Mouse (Mus musculus) embryonic facial prominence, embryonic 15.5 days (tissue): Measurements from ENCODE around the gene Pla2g4c. TPM values are rescaled to one million over a fixed set of nuclear protein-coding genes. Genes with fewer than 3 reads are reported as not detected.
A peak's percentile ranks its signal among the peaks of the same experiment; 100 is the strongest.
"Not testable (repeated sequence)": the region's sequence is repeated elsewhere in the genome, so short reads cannot be mapped to it uniquely, and the experiment has no call there.

Experiments used
- ATAC-seq: fragments of 200-750 bp; cut with Nextera tagmentation; 2 replicates; pipeline ENCODE4 v1.8.0; 2017; ENCODE audit warnings: low read depth, moderate TSS enrichment; ENCODE audit not compliant: insufficient number of reproducible peaks, low FRiP score, low TSS enrichment
- H3K27ac ChIP-seq: fragments of 300-500 bp; sonication (generic); replicated peaks from 2 replicates; pipeline ENCODE4 v1.5.1; 2015; ENCODE audit warnings: mild to moderate bottlenecking, inconsistent platforms
- H3K27me3 ChIP-seq: fragments of 300-500 bp; sonication (generic); 2 replicates; pipeline ENCODE4 v1.6.1; 2015; ENCODE audit warnings: inconsistent platforms
- H3K36me3 ChIP-seq: fragments of 300-500 bp; sonication (generic); 2 replicates; pipeline ENCODE4 v1.6.1; 2015; ENCODE audit warnings: mild to moderate bottlenecking, inconsistent platforms
- H3K4me1 ChIP-seq: fragments of 300-500 bp; sonication (generic); 2 replicates; pipeline ENCODE4 v1.6.1; 2015; ENCODE audit warnings: inconsistent platforms
- H3K4me2 ChIP-seq: fragments of 300-500 bp; sonication (generic); replicated peaks from 2 replicates; pipeline ENCODE4 v1.6.1; 2015; ENCODE audit warnings: mild to moderate bottlenecking, inconsistent platforms
- H3K4me3 ChIP-seq: fragments of 300-500 bp; sonication (generic); replicated peaks from 2 replicates; pipeline ENCODE4 v1.5.1; 2015; ENCODE audit warnings: mild to moderate bottlenecking, inconsistent platforms
- H3K9ac ChIP-seq: fragments of 300-500 bp; sonication (generic); 2 replicates; pipeline ENCODE4 v1.6.1; 2015; ENCODE audit warnings: inconsistent platforms
- H3K9me3 ChIP-seq: fragments of 300-500 bp; sonication (generic); replicated peaks from 2 replicates; pipeline ENCODE4 v1.6.1; 2016; ENCODE audit warnings: inconsistent platforms
- WGBS: fragments of 180-500 bp; shearing (Covaris S2); methylation state at CpG from one replicate; pipeline ENCODE4 v1.1.7; 2015; 5-methylcytosine and 5-hydroxymethylcytosine counted together
- polyA plus RNA-seq: library from polyadenylated mRNA; unstranded; fragments of >200 nt; fragmentation: Nextera tagmentation; extraction: Ambion mirVana; gene quantifications from 2 replicates; pipeline ENCODE4 v1.2.1, GENCODE M21; 2015

The Pla2g4c gene
- polyA plus RNA-seq, result 1.2 TPM in 2 replicates

GRCm38 (mm10) chr7:13324316-13324715 lies at the start of gene Pla2g4c:
Gene Pla2g4c, plus strand, starts transcription at chr7:13324655.
- no peaks in the 10 kb centered on the region for H3K4me1 ChIP-seq
- H3K36me3 ChIP-seq, result no peaks in the 10 kb centered on the region
- H3K27ac ChIP-seq, result no peak within 1 kb of the TSS
- 72% methylated on average over 2 of the region's 2 CpGs for WGBS
- H3K4me2 ChIP-seq, result no peak within 1 kb of the TSS
- no peak for ATAC-seq
- H3K27me3 ChIP-seq, result no peaks in the 10 kb centered on the region
- H3K9ac ChIP-seq, result no peak within 1 kb of the TSS
- H3K9me3 ChIP-seq, result no peaks in the 10 kb centered on the region
- H3K4me3 ChIP-seq, result no peak within 1 kb of the TSS

GRCm38 (mm10) chr7:13277081-13277480 lies 47.4 kb upstream of the Pla2g4c start, which contains the start of gene Lig1:
Gene Lig1, plus strand, starts transcription at chr7:13277283.
- H3K27ac ChIP-seq, result peak within 1 kb of the TSS; percentile 82
- peak within 1 kb of the TSS; percentile 60 for H3K4me2 ChIP-seq
- H3K27me3 ChIP-seq, result no peaks in the 10 kb centered on the region
- H3K9ac ChIP-seq, result peak within 1 kb of the TSS; percentile 73
- H3K4me3 ChIP-seq, result peak within 1 kb of the TSS; percentile 62
- H3K36me3 ChIP-seq, result peaks cover 35% of the 10 kb centered on the region
- 0 out of 2 replicates have a peak, but pooled peaks cover 4% of the 10 kb centered on the region for H3K4me1 ChIP-seq
- H3K9me3 ChIP-seq, result no peaks in the 10 kb centered on the region
- 98% methylated on average over 16 of the region's 16 CpGs for WGBS
- no peak for ATAC-seq

- Histone ChIP-seq H3K4me3 (peak overlapping the region; percentile 62), H3K4me1 (0 out of 2 replicates have a peak, but pooled peaks cover 4% of the 10 kb centered on the region)
These were observed 46.6 kb upstream of the Pla2g4c start for GRCm38 (mm10) chr7:13277833-13278232.

DNA sequence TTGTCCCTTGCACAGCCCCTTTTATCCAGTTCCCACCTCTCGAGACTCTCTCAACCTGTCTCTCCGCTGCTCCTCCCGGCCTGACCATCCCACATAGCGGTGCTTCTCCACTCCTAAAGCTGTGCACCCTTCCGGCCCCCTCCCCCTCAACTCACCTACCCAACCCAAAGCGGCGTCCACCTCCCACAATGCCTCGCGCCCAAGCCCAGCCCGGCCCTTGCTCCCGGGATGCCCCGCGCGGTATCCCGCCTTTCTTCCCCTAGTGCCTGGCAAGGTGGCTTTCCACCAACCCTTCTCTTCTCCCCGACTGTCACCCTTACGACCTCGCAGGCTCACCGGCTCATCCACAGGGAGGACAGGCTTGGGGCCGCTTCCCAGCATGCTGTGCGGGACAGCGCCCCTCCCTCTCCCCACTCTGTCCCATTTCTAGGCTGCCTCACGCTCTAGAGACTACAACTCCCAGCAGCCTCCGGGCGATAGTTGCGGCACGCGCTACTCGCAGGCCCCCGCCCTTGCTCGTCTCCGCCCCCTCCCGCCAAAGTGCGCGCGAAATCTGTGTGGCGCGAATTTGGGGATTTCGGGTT lies 46.1 kb upstream of the Pla2g4c start, which contains the start of gene Zswim9:
Zswim9 (minus strand) TSS at position 414 of the 584 bp plus-strand sequence.
- H3K36me3 ChIP-seq, result peaks cover 35% of the 10 kb centered on the region
- WGBS, result 3% methylated on average over 39 of the region's 39 CpGs

More at GRCm38 (mm10) chr7:13277833-13278232, 46.6 kb upstream of the Pla2g4c start:
- H3K9me3 ChIP-seq, result no peaks in the 10 kb centered on the region
- no peaks in the 10 kb centered on the region for H3K27me3 ChIP-seq
- peak overlapping the region; percentile 73 for H3K9ac ChIP-seq
- 17% methylated on average over 2 of the region's 2 CpGs for WGBS
- peak overlapping the region; percentile 82; the same call in 1 of the 2 replicates for H3K27ac ChIP-seq
- H3K4me2 ChIP-seq, result peak overlapping the region; percentile 60
- ATAC-seq, result no peak
- peaks cover 35% of the 10 kb centered on the region for H3K36me3 ChIP-seq

DNA sequence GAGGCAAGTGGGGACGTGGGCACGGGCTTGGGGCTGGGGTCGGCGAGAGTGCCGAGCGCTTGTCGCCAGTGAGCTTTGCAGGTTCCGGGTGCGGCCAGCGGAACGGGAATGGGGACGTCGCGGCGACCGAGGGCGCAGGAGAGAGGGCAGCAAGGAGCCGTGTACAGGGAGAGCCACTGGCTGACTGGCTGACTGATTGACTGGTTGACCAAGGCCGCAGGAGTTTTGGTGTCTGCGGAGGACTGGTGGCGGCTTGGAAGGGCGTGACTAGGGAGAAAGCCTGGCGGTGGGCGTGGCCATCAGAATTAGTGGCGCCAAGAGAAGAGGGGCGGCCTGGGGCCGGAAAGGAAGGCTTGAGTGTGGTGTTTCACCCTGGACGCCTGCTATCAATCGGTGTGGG lies 45.5 kb upstream of the Pla2g4c start:
- Histone ChIP-seq H3K4me3 (peak overlapping the region; percentile 62), H3K9ac (peak overlapping the region; percentile 73), H3K4me2 (peak overlapping the region; percentile 60), H3K36me3 (peaks cover 34% of the 10 kb centered on the region), H3K27ac (peak overlapping the region; percentile 82)
- not testable (repeated sequence) for H3K4me1 ChIP-seq, H3K27me3 ChIP-seq, H3K9me3 ChIP-seq
- WGBS, result under 1% methylated on average over 13 of the region's 29 CpGs
- peak; percentile 45 for ATAC-seq

More for the DNA sequence above, 46.1 kb upstream of the Pla2g4c start, which contains the start of gene Zswim9:
- ATAC-seq, result peak; percentile 98
- Histone ChIP-seq H3K4me2 (peak within 1 kb of the TSS; percentile 60), H3K4me1 (0 out of 2 replicates have a peak, but pooled peaks cover 4% of the 10 kb centered on the region), H3K9ac (peak within 1 kb of the TSS; percentile 73), H3K9me3 (no peaks in the 10 kb centered on the region), H3K27me3 (no peaks in the 10 kb centered on the region), H3K4me3 (peak within 1 kb of the TSS; percentile 62), H3K27ac (peak within 1 kb of the TSS; percentile 82)

- no peak for ATAC-seq
These were observed 35.8 kb upstream of the Pla2g4c start for GRCm38 (mm10) chr7:13288621-13289020.

GRCm38 (mm10) chr7:13290041-13290675 lies 34.3 kb upstream of the Pla2g4c start:
- no peak overlapping the region for H3K4me3 ChIP-seq
- H3K36me3 ChIP-seq, result peaks cover 51% of the 10 kb centered on the region
- H3K27ac ChIP-seq, result no peak overlapping the region
- 82% methylated on average over 1 of the region's 1 CpGs for WGBS
- ATAC-seq, result no peak
- no peaks in the 10 kb centered on the region for H3K9me3 ChIP-seq
- no peaks in the 10 kb centered on the region for H3K27me3 ChIP-seq
- no peaks in the 10 kb centered on the region for H3K4me1 ChIP-seq
- H3K4me2 ChIP-seq, result no peak overlapping the region
- no peak overlapping the region for H3K9ac ChIP-seq

More at GRCm38 (mm10) chr7:13288621-13289020, 35.8 kb upstream of the Pla2g4c start:
- Histone ChIP-seq H3K4me2 (no peak overlapping the region), H3K9me3 (no peaks in the 10 kb centered on the region), H3K36me3 (peaks cover 60% of the 10 kb centered on the region), H3K4me1 (no peaks in the 10 kb centered on the region), H3K27me3 (no peaks in the 10 kb centered on the region), H3K9ac (no peak overlapping the region), H3K27ac (no peak overlapping the region), H3K4me3 (no peak overlapping the region)
- 49% methylated on average over 5 of the region's 5 CpGs for WGBS

DNA sequence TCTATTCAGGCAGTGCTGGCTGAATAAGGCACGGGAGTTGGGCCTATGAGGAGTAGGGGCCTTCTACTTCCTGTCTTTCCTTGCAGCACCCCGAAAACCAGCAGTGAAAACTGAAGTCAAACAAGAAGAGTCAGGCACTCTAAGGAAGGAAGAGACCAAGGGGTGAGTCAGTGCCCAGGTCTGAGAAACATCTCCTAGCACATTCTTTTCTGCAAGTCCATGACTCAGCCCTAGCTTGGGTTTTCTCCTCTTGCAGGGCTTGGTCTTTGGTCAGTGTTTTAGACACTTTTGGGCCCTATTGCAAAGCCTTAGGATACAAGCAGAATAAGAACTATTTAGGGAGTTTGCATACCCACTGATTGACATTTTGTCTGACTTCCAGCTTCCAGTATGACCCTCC lies 33.1 kb upstream of the Pla2g4c start:
- Histone ChIP-seq H3K4me1 (no peaks in the 10 kb centered on the region), H3K9me3 (no peaks in the 10 kb centered on the region), H3K27ac (no peak overlapping the region), H3K4me3 (no peak overlapping the region), H3K27me3 (no peaks in the 10 kb centered on the region), H3K4me2 (no peak overlapping the region), H3K9ac (no peak overlapping the region), H3K36me3 (peaks cover 56% of the 10 kb centered on the region)
- 90% methylated on average over 2 of the region's 2 CpGs for WGBS
- no peak for ATAC-seq

DNA sequence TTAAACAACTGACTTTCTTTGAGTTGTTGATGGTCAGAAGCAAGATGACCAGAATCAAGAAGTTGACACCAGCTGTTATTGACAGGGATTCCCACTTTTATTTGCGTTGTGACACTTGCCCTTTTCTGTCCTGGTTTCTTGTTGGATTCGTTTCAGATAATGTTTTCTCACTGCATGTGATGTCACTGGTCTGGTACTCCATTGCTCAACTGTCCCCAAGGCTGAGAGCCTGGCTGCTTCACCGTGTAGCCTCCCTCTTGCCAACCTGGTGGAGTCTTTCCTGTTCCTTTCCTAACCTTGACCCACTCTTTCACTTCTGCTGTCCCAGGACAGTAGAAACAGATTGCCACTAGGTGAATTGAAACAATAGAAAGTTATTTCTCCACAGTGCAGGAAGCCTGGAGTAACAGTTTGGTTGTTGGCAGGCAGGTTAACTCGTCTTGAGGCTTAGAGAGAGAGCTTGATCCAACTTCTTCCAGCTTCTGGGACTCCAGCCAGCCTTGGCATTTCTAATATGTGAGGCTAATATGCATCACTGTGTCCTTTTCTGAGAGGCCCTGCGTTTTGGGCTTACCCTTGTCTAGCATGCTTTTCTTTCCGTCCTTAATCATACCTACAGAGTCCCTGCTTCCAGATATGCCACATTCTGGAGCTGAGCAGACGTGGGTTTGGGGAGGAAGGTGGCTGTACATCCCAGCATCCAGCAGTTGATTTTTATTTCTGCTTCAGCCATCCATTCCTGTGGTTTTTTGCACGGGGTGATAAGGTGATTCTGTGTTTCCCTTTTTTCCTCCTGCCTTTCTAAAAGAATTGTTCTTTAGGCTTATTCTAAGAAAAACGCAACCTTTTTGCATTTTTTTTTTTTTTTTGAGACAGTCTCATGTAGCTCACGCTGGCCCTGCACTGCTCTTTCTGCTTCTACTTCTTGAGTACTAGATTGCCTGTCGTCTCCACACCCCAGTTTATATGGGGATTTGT lies 30.3 kb upstream of the Pla2g4c start:
- H3K9ac ChIP-seq, result no peak overlapping the region
- H3K36me3 ChIP-seq, result peaks cover 68% of the 10 kb centered on the region
- no peaks in the 10 kb centered on the region for H3K27me3 ChIP-seq
- H3K4me3 ChIP-seq, result no peak overlapping the region
- H3K4me2 ChIP-seq, result no peak overlapping the region
- 83% methylated on average over 11 of the region's 11 CpGs for WGBS
- H3K27ac ChIP-seq, result no peak overlapping the region
- no peaks in the 10 kb centered on the region for H3K9me3 ChIP-seq
- H3K4me1 ChIP-seq, result no peaks in the 10 kb centered on the region
- no peak for ATAC-seq

DNA sequence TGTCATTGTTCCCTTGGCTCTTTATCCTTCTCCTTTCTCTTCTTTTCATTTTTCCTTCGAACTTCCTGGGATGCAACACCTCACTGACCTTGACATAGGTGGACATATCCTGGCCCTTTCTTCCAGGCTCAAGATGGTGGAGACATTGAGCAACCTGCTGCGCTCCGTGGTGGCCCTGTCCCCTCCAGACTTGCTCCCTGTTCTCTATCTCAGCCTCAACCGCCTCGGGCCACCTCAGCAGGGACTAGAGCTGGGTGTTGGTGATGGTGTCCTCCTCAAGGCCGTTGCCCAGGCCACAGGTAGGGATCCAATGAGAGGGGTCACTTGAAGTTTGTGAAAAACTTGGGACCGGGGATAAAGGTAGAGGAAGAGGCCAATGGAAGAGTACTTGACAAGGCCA lies 29.2 kb upstream of the Pla2g4c start:
- no peaks in the 10 kb centered on the region for H3K4me1 ChIP-seq
- WGBS, result 96% methylated on average over 7 of the region's 7 CpGs
- H3K27me3 ChIP-seq, result no peaks in the 10 kb centered on the region
- H3K4me2 ChIP-seq, result no peak overlapping the region
- H3K9me3 ChIP-seq, result no peaks in the 10 kb centered on the region
- H3K4me3 ChIP-seq, result no peak overlapping the region
- H3K36me3 ChIP-seq, result peaks cover 78% of the 10 kb centered on the region
- no peak overlapping the region for H3K9ac ChIP-seq
- ATAC-seq, result no peak
- H3K27ac ChIP-seq, result no peak overlapping the region

GRCm38 (mm10) chr7:13297636-13298035 lies 26.8 kb upstream of the Pla2g4c start:
- Histone ChIP-seq H3K4me2 (no peak overlapping the region), H3K27me3 (no peaks in the 10 kb centered on the region), H3K9ac (no peak overlapping the region), H3K36me3 (peaks cover 82% of the 10 kb centered on the region), H3K27ac (no peak overlapping the region), H3K4me1 (no peaks in the 10 kb centered on the region), H3K9me3 (no peaks in the 10 kb centered on the region), H3K4me3 (no peak overlapping the region)
- WGBS, result 92% methylated on average over 1 of the region's 1 CpGs
- no peak for ATAC-seq
